Mouse (Mus musculus): ENCODE data around the gene Lrrc8c.

GRCm38 (mm10) chr5:105484247-105484646, 34.9 kb upstream of the Lrrc8c start:
- TF ChIP-seq POLR2A (IDR thresholded peaks at IDR 0.05; ENCODE audit: borderline replicate concordance, control insufficient read depth, low read depth, low read length) (no peak), CTCF (IDR thresholded peaks at IDR 0.05; ENCODE audit: control insufficient read depth, insufficient read depth, low read length) (no peak)

Measured in bone marrow, adult 2 months (tissue).